ENCODE assay signal across 8 mouse cellular contexts in the genomic region with DNA sequence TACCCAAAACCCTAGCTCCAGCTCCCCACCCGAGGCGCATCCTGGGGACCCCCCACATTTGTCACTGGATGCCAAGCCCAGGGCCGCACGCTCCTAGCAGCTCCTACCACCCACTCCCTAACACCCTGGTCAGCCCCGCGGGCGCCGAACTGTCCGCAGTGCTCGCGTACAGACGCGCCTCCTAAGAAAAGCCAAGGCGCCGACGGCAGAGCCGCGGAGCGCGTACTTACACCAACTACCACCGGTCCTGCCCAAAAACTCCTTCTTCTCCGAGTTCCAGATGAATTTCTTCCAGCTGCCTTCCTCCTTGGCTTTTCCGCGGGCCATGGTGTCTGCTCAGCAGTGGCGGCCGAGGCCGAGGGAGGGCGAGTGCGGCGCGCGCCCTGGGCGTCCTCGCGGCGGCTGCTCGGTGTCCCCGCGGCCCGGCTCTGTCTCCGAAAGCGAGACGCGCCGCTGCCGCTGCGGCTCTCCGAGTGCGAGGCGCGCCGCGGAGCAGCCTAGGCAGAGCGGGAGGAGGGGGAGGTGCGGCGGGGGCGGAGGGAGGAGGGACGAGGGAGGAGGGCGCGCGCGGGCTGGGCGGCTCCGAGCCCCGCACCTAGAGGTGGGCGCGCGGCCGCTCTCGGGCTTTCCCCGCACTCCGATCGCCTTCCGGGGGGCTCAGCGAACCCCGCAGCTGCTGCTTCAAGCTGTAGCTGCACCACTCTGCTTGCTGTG. TPM values are rescaled to one million over a fixed set of nuclear protein-coding genes. Genes with fewer than 3 reads are reported as not detected.
DNase-seq lines count a peak whose midpoint lies in the region; ATAC-seq and TF ChIP-seq lines count a peak whose summit lies in the region.

No protein-coding gene starts in this region.

- WGBS in kidney, embryonic 16.5 days, result under 1% methylated on average over 60 of the region's 76 CpGs

- H3K9me3 ChIP-seq in kidney, embryonic 16.5 days (ENCODE audit: low read length), result no peaks in the 10 kb centered on the region

- peak overlapping the region; percentile 85 for H3K9ac ChIP-seq in kidney, embryonic 16.5 days (replicated peaks; ENCODE audit: low read length)

- H3K27ac ChIP-seq in kidney, embryonic 16.5 days (ENCODE audit: low read length), result peak overlapping the region; percentile 96

- peak overlapping the region; percentile 72 for H3K4me2 ChIP-seq in kidney, embryonic 16.5 days (replicated peaks; ENCODE audit: low read depth, low read length)

- peaks cover 2% of the 10 kb centered on the region; the same call in 1 of the 2 replicates for H3K36me3 ChIP-seq in kidney, embryonic 16.5 days (ENCODE audit: insufficient read depth, low read length)

- TF ChIP-seq POLR2A in brain, embryonic 14.5 days (IDR thresholded peaks at IDR 0.05; ENCODE audit: borderline replicate concordance, extremely low read depth, insufficient read depth, insufficient read length, poor library complexity, severe bottlenecking), result peak; percentile 87

- TF ChIP-seq CTCF in brain, embryonic 14.5 days (IDR thresholded peaks at IDR 0.05; ENCODE audit: borderline replicate concordance, extremely low read depth, insufficient read depth, insufficient read length), result no peak

- peak; percentile 55 to 88 for DNase-seq in right cerebral cortex, postnatal 10 days (ENCODE audit: low spot score in 2 of 2)
- no peak for DNase-seq in right cerebral cortex, postnatal 36 days (ENCODE audit: low spot score in 2 of 2)
- DNase-seq in brain, embryonic 14.5 days (ENCODE audit: low read depth), result peak; percentile 94
- peak; percentile 33 to 64 for DNase-seq in gastrocnemius, postnatal 4 days (ENCODE audit: low spot score in 2 of 2)
- DNase-seq in lung, postnatal 25 days (ENCODE audit: low spot score), result peak; percentile 55
- DNase-seq in spleen, adult 12 weeks (ENCODE audit: low spot score), result peak; percentile 6

- H3K4me3 ChIP-seq in kidney, embryonic 16.5 days (ENCODE audit: low read length), result peak overlapping the region; percentile 72

- peaks cover 29% of the 10 kb centered on the region for H3K27me3 ChIP-seq in kidney, embryonic 16.5 days (ENCODE audit: insufficient read depth, low read length)

- 0 out of 2 replicates have a peak, but pooled peaks cover 2% of the 10 kb centered on the region for H3K4me1 ChIP-seq in kidney, embryonic 16.5 days (ENCODE audit: insufficient read depth, low read length)

- peak; percentile 46 for ATAC-seq in kidney, embryonic 16.5 days (ENCODE audit: low FRiP score, low TSS enrichment)
- ATAC-seq in monocyte, adult 5-6 weeks (replicated peaks; ENCODE audit: insufficient number of reproducible peaks, low FRiP score, low TSS enrichment, poor library complexity, severe bottlenecking), result no peak

RNA-seq across cellular contexts. Expression of gene Atp1b1, which starts 0.5 kb away (rescaled TPM):
- 78.0 and 126 TPM in 2 replicates for polyA plus RNA-seq in brain, embryonic 14.5 days (2012; rRNA removed)
- total RNA-seq in gastrocnemius, postnatal 4 days (2021), result 10 to 100 TPM; 61.7 to 77.4 TPM
- 232 and 240 TPM in 2 replicates for polyA plus RNA-seq in kidney, embryonic 16.5 days (2015; fragmentation: Nextera tagmentation; extraction: Ambion mirVana)
- 47.2 to 111 TPM (median 70.4 TPM) in 3 replicates for total RNA-seq in monocyte, adult 5-6 weeks (2017)

Comparison
In these comparisons a context has a peak if more than half of its experiments do, and no peak if none do; other contexts are left out.
1. DNase-seq: peak in right cerebral cortex, postnatal 10 days (2 of 2), brain, embryonic 14.5 days (single experiment), gastrocnemius, postnatal 4 days (2 of 2), lung, postnatal 25 days (single experiment) and spleen, adult 12 weeks (single experiment); none in right cerebral cortex, postnatal 36 days (0 of 2).